Mouse (Mus musculus) mouse trophoblast stem cell (cell line): Measurements from ENCODE around the gene Rasgef1b.

Experiments
- in situ Hi-C, 2 experiments: fragments of 300-500 bp; cut with MseI, MboI; formaldehyde crosslinking; loops; 2 replicates in 1 of 2; 3 replicates in 1 of 2; pipeline ENCODE4 v1.15.1; 2025

Rasgef1b gene

DNA sequence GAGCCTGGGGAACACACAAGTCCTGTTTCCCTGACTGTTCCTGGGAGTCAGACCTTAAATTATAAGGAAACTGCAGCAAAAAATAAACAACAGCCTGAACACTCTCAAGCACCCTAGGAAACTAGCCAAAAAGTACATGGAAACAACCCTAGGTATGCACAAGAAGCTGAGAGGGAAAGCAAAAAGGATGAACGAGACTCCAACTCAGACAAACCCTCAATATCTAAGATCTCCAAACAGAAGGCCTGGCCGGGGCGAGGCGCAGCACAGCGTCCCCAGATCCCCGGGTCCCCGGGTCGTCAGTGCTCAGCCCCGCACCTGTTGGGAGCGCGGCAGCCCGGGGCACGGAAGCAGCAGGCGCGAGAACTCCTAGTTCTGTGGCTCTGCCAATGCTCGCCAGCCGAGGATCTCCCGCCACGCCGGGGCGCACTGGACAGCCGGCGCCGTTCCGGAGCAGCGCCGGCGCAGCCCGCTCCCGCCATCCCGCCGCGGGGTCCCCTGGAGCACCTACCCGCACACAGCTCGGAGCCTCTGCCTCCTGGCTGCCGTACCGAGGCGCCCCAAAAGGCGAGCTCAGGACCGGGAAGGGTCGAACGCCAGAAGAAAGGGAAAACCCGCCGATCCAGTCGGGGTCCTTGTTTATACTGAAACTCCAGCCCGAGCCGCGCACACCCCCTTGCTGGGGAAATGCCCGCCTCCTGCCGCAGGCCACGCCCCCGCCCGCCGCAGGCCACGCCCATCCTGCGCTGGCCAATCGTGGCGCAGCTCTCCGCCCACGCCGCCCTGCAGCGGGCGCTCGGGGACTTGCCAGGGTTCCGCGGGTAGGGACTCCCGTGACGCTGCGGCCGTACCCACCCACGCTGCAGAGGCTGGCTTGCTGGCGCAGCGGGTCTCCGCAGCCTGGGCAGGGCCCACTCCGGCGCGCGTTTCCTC, 476.4 kb downstream of the Rasgef1b start:
- in situ Hi-C loops: no loop called here

DNA sequence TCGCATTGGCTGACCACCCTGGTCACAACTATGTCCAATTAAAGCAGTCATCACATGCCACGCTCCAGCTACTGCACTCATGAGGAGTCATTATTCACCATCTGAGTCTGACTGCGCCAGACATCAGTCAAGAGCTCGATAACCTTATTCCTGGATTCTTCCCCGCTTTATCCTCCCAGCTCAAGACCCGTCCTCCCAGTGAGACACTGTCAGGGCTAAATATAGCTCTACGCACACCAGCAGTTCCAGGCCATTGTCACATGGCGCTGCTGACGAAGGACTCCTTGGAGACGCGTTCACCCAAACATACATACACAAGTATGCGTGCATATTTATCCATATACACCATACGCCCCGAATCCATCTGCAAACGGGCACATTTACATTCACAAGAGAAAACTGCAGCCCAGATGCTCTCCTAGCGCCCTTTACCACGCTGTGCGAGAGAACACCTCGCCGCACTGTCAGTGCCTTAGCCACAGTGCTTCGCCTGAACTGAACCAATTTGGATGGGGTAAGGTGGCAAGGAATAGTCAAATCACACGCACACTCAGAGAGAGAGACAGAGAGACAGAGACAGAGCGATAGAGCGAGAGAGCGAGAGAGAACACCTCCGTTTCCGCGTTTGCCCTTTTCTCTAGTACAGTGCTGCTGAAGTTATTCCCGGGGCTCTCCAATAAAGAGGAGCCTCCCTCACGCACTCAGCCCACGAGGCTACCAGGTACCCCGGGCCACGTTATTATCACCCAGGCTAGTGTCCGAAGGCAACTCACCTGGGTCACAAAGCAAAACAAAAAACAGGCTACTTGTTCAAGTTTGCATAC, 477.3 kb downstream of the Rasgef1b start:
- in situ Hi-C loops: no loop called here

DNA sequence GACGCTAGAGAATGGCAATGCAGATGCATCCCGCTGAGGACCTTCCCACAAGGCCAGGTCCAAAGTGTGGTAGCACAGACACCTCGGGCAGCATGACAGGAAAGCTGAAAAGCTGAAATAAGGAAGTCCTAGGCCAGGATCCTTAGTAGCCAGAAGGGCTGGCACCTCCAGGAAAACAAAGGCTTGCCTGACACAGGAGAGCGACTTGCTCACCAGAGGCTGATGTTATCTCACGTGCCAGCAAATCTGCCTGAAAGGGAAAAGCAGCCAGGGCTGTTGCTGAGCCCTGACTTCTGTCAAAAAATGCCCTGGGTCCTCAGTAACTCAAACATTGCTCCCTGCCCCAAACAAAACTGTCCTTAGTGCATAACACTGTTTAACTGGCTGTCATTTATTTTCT, 478.0 kb downstream of the Rasgef1b start:
- in situ Hi-C loops: no loop called here

DNA sequence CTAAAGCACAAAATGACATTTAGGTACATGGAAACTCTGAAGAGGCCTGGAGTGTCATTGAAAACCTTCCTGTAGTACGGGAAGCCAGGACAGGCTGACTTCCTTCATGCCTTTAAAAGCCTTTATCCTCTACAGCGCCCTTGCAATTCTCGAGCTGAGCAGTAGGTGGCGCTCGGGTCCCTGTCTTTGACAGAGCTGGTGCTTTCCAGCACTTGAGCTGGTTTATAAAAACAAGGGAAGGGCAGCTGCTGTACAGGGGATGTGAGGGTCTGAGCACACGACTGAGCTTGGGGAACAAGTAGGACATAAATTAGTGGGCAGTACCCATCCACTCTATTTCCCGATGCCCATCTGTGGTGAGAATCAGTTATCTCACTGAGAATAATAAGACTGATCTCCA, 480.4 kb downstream of the Rasgef1b start:
- in situ Hi-C loops: loop anchor here (5.0 kb wide), 1 partner anchor 329 kb away; no protein-coding TSS in a partner anchor

DNA sequence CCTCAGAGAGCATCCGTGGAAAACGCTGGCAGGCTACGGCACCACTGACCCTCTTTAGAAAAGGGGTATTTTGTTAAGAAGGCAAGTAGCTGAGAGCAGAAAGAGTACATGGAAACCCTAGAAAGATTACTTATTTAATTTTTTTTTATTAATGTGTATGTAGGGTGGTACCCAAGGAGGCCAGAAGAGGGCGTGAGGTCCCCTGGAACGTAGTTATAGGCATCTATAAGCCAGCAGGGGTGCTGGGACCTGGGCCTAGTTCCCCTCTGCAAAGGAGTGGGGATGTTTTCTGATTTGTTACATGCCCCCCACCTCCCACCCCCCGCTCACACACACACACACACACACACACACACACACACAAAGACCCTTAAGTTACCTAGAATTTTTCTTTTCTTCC, 480.9 kb downstream of the Rasgef1b start:
- in situ Hi-C loops: loop anchor here (5.0 kb wide), 1 partner anchor 329 kb away; no protein-coding TSS in a partner anchor

DNA sequence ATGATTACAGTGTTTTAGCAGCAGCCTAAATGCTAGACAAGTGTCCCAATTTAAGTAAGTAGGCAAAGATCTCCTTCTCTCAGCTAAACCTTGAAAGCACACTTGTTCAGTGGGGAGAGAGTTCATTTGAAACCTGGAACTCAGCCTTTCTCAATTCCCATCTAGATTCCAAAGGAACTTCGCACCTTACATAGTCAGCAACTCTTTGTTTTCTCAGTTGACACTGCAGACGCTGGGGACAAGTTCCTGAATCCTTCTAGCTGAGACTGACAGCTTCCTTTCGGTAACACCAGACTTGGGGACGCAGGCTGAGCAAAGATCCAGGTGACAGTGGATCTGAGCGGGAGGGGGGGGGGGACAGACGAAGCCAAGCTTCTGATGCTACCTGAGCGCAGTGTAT, 481.4 kb downstream of the Rasgef1b start:
- in situ Hi-C loops: loop anchor here (5.0 kb wide), 1 partner anchor 330 kb away; no protein-coding TSS in a partner anchor

DNA sequence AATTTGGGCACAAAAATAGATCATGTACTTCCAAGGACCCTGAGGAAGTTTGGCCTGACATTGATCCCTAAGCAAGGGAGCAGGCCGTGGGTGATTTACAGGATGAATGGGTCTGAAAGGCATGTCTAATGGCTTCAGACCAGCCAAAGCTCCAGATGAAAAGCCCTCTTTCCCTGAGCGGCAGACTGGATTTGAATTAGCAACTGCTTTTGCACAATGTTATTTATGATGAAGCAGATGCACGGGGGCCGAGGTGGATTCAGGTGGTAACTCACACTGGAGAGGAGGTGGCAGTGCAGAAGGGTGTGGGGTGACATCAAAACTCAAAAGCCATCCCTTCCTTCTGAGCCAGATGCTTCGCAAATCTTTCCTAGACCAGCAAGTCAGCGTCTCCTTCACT, 481.9 kb downstream of the Rasgef1b start:
- in situ Hi-C loops: loop anchor here (5.0 kb wide), 1 partner anchor 330 kb away; no protein-coding TSS in a partner anchor

DNA sequence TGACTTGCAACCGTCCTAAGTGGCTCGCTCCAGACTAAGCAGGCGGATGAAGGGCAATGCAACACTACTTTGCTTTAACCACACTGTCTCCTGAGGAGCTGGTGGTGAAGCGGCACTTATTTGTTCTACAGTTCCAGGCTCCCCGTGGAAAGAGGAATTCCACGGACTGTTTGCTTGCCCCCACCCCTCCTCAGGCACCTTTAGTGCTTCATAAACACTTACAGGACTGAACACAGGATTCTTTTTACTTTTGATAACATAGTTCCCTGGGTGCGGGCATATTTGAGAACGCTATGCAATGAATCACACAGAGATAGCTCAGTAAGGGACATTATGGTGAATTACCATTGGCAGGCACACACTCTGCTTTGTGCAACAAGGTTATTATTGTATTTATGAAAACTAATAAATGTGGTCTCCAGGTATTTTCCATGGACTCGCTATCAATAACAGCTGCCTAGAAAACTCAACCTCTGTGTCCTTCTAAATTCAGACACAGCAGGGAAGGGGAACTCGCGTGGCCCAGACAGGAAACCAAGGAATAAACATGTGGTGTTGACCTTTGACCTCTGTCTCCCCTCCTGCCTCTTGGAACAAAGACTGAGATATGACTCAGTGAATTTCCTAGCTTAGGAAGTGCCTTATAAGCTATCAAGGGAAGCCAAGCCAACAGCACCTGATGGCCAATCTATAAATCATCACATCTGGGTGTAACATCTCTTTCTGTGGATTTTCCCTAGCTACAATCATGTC, 486.7 kb downstream of the Rasgef1b start:
- in situ Hi-C loops: no loop called here

DNA sequence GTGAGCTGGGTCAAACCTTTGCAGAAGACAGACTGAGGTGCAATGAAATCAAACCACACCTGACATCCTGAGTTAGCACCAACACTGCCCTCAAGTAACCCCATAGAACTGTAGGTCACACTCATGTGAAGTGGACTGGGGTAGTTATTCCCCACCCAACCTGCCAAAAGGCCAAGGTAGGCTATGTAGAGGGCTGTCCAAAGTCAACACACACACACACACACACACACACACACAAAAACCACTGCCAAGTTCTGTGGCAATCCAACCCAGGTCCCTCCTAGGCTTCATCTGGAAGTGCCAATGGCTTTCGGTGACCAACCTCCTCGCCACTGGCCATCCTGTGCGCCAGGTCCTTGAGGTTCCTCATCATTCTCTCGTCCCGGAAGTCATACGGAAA, 488.4 kb downstream of the Rasgef1b start:
- in situ Hi-C loops: no loop called here

DNA sequence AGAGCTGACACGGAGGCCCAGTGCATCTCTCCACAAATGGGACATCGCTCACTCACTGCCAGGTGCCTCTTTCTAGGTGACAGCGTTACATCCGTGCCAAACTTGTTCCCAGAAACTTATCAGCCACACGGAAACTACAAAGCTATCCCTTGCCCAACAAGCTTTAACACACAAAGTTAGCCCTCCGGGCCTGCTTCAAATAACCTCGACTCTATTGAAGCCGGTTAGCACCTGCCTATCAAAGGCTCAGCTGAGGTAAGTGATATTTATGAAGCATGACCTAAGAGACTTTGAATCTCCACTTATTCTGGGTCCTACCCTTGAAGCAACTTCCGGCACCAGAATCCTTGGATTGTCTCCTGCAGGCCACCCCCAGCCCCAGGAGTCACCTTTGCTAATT, 489.2 kb downstream of the Rasgef1b start:
- in situ Hi-C loops: no loop called here

DNA sequence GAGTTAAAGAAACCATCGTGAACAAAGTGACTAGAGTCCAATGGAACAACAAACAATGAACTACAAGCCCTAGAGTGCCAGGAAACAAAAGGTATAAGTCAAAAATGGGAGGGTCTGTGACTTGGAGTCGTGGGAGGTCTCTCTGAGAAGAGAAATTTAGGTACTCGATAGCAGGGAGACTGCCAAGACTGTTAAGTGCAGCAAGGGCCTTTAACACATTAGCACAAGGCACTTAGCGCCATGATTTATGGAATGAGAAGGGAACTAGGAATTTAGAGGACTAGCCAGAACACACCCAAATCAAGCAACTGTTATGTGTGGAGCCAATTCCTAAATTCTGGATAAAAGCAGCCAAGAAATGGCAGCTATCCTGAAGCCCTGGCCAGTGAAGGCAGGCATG, 490.7 kb downstream of the Rasgef1b start:
- in situ Hi-C loops: no loop called here

DNA sequence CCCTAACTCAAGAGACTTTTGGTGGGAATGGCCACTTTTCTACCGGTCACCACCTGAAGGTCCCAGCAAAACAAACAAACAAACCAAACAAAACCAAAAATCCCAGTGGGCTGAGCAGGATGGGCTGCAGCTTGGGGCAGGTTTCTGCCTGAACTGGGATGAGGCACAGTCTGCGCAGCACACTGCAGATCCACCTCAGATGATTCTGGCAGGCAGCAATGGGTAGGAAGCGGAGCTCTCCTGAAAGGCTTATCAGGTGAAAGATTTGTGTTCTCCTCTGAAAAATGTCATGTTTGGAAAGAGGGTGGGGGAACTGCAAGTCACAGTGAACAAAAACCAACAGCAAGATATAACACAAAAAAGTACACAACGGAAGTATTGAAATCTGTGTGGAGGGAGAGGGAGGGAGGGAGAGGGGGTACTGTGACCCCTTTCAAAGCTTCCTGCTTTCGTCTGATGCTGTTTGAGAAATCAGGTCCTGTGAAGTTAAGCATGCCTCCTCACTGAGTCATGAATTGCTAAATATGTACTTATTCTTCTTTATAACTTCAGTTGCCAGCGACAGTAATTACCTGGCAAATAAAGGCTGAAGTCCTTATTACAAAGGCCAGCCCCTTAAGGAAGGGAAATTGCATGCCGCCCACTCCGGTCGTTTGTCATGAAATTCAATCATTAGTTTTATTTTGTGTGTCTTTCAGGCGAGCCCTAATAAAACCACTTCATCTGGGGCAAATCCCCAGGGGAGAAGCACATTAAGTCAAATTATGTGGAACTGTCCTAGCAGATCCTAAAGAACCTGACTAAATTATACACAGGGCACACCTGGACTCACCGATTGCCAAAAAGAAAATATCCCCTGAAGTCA, 491.7 kb downstream of the Rasgef1b start:
- in situ Hi-C loops: no loop called here

DNA sequence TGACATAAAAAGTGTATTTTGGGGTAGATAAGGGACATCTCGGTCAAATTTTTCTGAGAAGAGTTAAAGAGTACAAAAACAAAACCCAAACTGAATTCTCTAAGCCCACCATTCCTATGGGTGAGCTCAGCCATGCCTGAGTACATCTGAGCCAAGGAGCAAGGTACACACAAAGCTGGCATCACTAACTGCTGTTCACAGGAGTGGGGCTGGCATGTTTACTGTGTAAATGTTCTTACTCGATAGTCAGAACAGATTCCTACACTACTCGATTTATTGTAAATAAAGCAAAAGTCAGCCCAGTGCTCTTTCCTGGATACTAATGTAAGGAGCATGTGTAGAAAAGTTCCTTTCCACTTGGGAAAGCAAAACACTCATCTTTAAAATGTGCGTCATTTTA, 492.4 kb downstream of the Rasgef1b start:
- in situ Hi-C loops: no loop called here

DNA sequence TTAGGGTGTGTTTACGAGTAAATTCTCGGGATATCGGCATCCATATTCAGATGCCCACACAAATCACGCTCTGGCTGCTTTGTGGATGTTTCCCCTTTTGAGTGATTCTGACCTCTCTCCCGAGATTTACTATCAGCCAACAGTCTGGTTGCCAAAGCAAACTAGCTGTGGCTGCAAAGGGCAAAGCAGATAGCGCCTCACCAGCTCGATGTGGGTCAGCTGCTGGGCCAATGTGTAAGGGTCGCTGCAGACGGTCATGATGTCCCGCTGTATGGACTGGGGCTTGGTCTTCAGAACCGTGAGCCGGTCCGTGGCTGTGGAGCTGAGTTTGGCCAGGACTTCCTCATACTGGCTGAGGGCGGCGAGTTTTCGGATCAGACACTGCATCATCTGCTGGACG, 494.6 kb downstream of the Rasgef1b start:
- in situ Hi-C loops: no loop called here

DNA sequence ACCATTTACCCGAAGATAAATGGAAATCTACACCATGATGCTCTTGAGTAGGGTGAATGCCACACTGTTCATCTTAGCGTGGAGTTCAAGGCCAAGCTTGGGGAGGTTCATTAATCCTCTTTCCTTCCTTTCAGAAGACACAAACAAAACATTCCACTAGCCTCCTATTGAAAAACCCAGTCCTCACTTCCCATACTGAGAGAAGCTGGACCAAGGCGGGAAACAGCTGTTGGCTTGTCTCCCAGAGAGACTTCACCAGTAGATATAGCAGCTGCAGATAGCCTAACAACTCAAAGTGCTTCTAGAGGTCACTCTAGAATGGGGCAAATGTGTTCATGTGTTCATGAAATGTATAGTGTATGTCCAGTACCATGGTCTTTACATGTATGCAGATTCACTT, 495.7 kb downstream of the Rasgef1b start:
- in situ Hi-C loops: no loop called here

DNA sequence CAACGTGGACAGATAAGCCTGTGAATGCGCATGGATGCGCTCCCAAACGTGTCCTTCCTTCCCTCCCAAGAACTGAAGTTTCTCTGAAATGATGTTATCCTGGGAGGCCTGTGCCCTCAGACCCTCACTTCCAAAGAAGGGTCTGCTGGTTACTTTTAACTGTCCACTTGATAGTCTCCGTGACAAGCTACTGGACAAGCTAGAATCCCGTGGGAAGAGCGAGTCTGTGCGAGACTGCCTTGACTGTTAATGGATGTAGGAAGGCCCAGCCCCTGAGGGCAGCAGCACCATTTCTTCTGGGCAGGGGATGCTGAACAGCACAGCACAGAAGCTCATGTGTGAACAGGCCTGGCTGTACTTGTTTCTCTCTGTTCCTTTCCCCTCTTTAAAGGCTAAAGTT, 496.5 kb downstream of the Rasgef1b start:
- in situ Hi-C loops: no loop called here

DNA sequence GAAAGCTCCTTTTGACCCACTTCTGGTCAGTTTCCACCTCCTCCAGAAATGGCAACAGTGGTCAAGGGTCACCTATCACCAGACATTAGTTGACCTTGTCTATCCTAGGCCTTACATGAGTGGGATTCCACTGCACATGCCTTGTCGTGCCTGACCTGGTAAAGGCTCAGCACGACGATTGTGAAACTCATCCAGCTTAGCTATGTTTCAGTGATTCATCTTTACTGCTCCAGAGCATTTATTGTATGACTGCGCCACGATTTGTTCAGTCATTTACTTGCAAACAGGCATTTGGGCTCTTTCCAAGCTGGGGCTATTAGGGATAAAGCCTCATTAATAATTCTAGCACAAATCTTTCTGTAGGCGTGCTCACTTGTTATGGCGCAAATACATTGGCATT, 498.4 kb downstream of the Rasgef1b start:
- in situ Hi-C loops: no loop called here

DNA sequence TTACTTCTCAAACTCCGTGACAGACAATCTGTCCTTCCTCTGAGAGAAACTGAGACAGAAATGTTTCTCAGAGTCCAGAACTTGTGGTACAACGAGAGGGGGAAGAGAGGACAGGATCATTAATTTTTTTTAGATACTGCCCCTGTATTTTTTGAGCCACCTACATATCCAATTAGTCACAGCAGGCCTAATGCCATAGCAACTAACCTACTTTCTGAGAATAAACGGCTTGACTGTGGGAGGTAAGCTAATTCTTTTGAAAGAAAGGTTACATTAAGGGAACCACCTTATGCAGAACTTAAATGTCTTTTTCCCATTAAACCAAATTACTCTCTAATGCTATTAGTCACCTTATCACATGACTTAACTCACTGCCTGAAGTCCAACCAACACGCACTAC, 501.5 kb downstream of the Rasgef1b start:
- in situ Hi-C loops: no loop called here

DNA sequence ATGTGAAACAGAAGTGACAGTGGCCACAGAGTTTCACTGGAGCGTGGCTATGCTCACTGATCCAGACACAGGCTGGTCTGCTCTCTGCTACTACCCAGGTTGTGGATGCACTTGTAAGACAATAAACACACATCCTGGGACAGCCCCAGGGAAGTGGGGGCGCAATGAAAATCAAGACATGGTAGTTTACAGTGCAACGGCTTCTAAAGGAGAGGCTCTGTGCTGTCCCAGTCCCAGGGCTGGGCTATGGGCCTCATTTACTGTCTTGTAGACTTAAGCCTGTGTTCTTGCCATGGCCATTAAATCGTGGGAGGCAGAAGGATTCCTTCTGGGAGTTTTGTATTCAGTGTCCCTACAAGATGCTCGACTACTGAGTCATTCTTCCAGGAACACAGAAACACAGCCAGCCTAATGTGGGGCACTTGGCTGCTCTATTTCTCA, 504.3 kb downstream of the Rasgef1b start:
- in situ Hi-C loops: loop anchor here in 1 of 2 experiments (25.0 kb wide), 1 partner anchor 663 kb away; no protein-coding TSS in a partner anchor

DNA sequence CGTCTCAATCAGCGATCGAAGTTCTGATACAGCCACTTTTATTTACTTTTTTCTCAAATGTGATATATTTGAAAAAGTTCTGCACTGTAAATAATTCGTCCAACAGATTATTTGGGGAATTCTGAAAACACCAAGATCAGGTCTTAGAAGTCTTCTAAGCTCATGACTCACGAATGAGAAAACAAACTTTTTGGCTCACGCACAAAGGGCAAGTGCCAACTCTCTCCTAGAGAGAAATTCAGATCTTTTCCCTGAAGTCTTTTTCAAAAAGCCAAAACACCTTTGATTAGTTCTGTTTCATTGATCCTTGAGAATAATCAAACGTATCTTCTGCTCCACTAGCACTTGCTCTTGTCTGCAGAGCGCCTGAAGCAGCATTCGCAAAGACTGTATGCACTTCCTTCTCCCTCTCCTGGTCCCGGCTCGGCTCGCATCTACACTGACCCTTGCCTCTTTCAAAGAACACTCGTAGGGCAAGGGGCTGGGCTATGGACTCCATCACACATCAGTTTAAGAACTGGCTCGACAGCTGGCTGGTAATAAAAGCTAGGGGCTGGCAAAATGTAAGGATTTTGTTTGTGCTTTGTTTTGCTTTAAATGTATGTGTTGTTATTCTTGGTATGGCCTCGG, 504.9 kb downstream of the Rasgef1b start:
- in situ Hi-C loops: loop anchor here in 1 of 2 experiments (25.0 kb wide), 1 partner anchor 663 kb away; no protein-coding TSS in a partner anchor
